Mouse (Mus musculus) embryonic fibroblast, embryonic 13.5 days (primary cell): ENCODE data around the gene Kcnq5. TPM values are rescaled to one million over a fixed set of nuclear protein-coding genes. Genes with fewer than 3 reads are reported as not detected.

Experiments
- H3K27ac ChIP-seq: 2 replicates; pipeline ENCODE4 v1.5.1; 2012; ENCODE audit warnings: low read length, control low read depth, inconsistent platforms; ENCODE audit not compliant: insufficient read depth
- H3K4me1 ChIP-seq: 2 replicates; pipeline ENCODE4 v1.6.1; 2011; ENCODE audit warnings: low read length; ENCODE audit not compliant: control insufficient read depth, insufficient read depth
- H3K4me3 ChIP-seq: 2 replicates; pipeline ENCODE4 v1.5.1; 2011; ENCODE audit warnings: mild to moderate bottlenecking, control low read depth, low read length; ENCODE audit not compliant: insufficient read depth
- CTCF ChIP-seq: IDR thresholded peaks from 2 replicates; pipeline ENCODE4 v1.5.1; 2011; ENCODE audit warnings: mild to moderate bottlenecking, control low read depth, low read length, moderate library complexity, borderline replicate concordance; ENCODE audit not compliant: insufficient read depth
- POLR2A ChIP-seq: IDR thresholded peaks from 2 replicates; pipeline ENCODE4 v1.6.1; 2011; ENCODE audit warnings: low read depth, mild to moderate bottlenecking, control low read depth, low read length, moderate library complexity
- polyA plus RNA-seq: library from polyadenylated mRNA; stranded (reverse); fragments of >200 nt; gene quantifications from 2 replicates; pipeline ENCODE4 v1.2.4, GENCODE M21; 2011; ENCODE audit warnings: low read depth; ENCODE audit not compliant: missing spikeins, insufficient read length

Gene Kcnq5
- polyA plus RNA-seq, 1 experiment = 2.9 TPM

- Histone ChIP-seq H3K4me3 (no peak overlapping the region), H3K4me1 (no peaks in the 10 kb centered on the region; the same call in 1 of the 2 replicates), H3K27ac (no peak overlapping the region)
- TF ChIP-seq POLR2A = no peak
Measured at GRCm38 (mm10) chr1:21520116-21520645, 441.6 kb downstream of the Kcnq5 start.

- Histone ChIP-seq H3K27ac (no peak overlapping the region), H3K4me3 (no peak overlapping the region), H3K4me1 (peaks cover 2% of the 10 kb centered on the region)
- TF ChIP-seq CTCF = no peak
- no peak for TF ChIP-seq POLR2A
Measured at GRCm38 (mm10) chr1:21506665-21507064, 455.1 kb downstream of the Kcnq5 start.

- Histone ChIP-seq H3K27ac (peak overlapping the region; percentile 25; the same call in 1 of the 2 replicates), H3K4me3 (no peak overlapping the region), H3K4me1 (peaks cover 4% of the 10 kb centered on the region; the same call in 1 of the 2 replicates)
- no peak for TF ChIP-seq POLR2A
- no peak for TF ChIP-seq CTCF
Measured at GRCm38 (mm10) chr1:21499815-21500534, 461.8 kb downstream of the Kcnq5 start.

GRCm38 (mm10) chr1:21496307-21496706 lies 465.4 kb downstream of the Kcnq5 start:
- peaks cover 4% of the 10 kb centered on the region; the same call in 1 of the 2 replicates for H3K4me1 ChIP-seq
- no peak overlapping the region for H3K27ac ChIP-seq
- TF ChIP-seq POLR2A = no peak
- TF ChIP-seq CTCF = no peak
- no peak overlapping the region for H3K4me3 ChIP-seq

GRCm38 (mm10) chr1:21488645-21489044 lies 473.1 kb downstream of the Kcnq5 start:
- Histone ChIP-seq H3K27ac (no peak overlapping the region), H3K4me3 (no peak overlapping the region), H3K4me1 (peaks cover 3% of the 10 kb centered on the region; the same call in 1 of the 2 replicates)
- TF ChIP-seq POLR2A = no peak
- no peak for TF ChIP-seq CTCF

- H3K27ac ChIP-seq = no peak overlapping the region
- peaks cover 3% of the 10 kb centered on the region; the same call in 1 of the 2 replicates for H3K4me1 ChIP-seq
- H3K4me3 ChIP-seq = no peak overlapping the region
- TF ChIP-seq CTCF (no peak), POLR2A (no peak)
Measured at GRCm38 (mm10) chr1:21486266-21486665, 475.5 kb downstream of the Kcnq5 start.

- Histone ChIP-seq H3K4me3 (no peak overlapping the region), H3K4me1 (no peaks in the 10 kb centered on the region), H3K27ac (no peak overlapping the region)
- TF ChIP-seq POLR2A = no peak
- no peak for TF ChIP-seq CTCF
Measured at GRCm38 (mm10) chr1:21469311-21469710, 492.4 kb downstream of the Kcnq5 start.

- Histone ChIP-seq H3K4me1 (no peaks in the 10 kb centered on the region), H3K27ac (no peak overlapping the region), H3K4me3 (no peak overlapping the region)
- no peak for TF ChIP-seq POLR2A
- no peak for TF ChIP-seq CTCF
Measured at GRCm38 (mm10) chr1:21466431-21466830, 495.3 kb downstream of the Kcnq5 start.

GRCm38 (mm10) chr1:21460941-21461689 lies 500.6 kb downstream of the Kcnq5 start:
- H3K4me1 ChIP-seq = no peaks in the 10 kb centered on the region
- no peak overlapping the region for H3K27ac ChIP-seq
- no peak for TF ChIP-seq POLR2A
- peak; percentile 60; the same call in 1 of the 2 replicates for TF ChIP-seq CTCF
- H3K4me3 ChIP-seq = no peak overlapping the region

- no peak for TF ChIP-seq POLR2A
- TF ChIP-seq CTCF = no peak
- Histone ChIP-seq H3K4me1 (no peaks in the 10 kb centered on the region), H3K4me3 (no peak overlapping the region), H3K27ac (no peak overlapping the region)
Measured at GRCm38 (mm10) chr1:21458581-21458980, 503.2 kb downstream of the Kcnq5 start.
